Mouse (Mus musculus): ENCODE results near the gene Efnb3. TPM values are rescaled to one million over a fixed set of nuclear protein-coding genes. Genes with fewer than 3 reads are reported as not detected.
"Not testable (repeated sequence)": the region's sequence is repeated elsewhere in the genome, so short reads cannot be mapped to it uniquely, and the experiment has no call there.

Efnb3 gene
- polyA plus RNA-seq, 1 experiment from 2014 or later: 0.75 TPM

DNA sequence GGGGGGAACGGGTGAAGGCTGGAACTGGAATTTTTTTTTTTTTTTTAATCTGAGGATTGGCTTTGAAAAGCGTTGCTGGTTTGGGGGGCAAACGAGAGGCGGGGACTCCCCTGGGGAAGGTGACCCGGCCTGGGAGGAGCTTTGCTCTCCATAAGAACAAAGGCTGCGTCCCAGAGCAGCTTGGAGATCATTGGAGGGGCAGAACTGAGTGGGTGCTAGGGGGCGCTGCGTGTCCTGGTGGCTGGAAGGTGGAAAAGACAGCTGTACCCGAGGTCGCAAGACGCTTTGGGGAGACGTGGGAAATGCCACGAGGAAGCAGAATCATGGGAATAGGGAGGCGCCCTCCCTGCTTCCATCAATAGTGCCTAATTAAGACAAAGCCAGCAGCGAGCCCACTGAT, 12.9 kb downstream of the Efnb3 start:
- H3K9me3 ChIP-seq (replicated peaks): no peaks in the 10 kb centered on the region
- H3K27me3 ChIP-seq: peaks cover 56% of the 10 kb centered on the region
- 3% methylated on average over 15 of the region's 15 CpGs for WGBS (ENCODE audit: insufficient replicate concordance)
- H3K4me1 ChIP-seq (replicated peaks): peaks cover 19% of the 10 kb centered on the region
- no peak for ATAC-seq (ENCODE audit: low read depth)
- no peaks in the 10 kb centered on the region for H3K36me3 ChIP-seq
- peak overlapping the region; percentile 86 for H3K4me2 ChIP-seq
- DNase-seq: peak; percentile 29
- H3K27ac ChIP-seq: no peak overlapping the region
- H3K4me3 ChIP-seq (replicated peaks): peak overlapping the region; percentile 57
- H3K9ac ChIP-seq: peak overlapping the region; percentile 63

DNA sequence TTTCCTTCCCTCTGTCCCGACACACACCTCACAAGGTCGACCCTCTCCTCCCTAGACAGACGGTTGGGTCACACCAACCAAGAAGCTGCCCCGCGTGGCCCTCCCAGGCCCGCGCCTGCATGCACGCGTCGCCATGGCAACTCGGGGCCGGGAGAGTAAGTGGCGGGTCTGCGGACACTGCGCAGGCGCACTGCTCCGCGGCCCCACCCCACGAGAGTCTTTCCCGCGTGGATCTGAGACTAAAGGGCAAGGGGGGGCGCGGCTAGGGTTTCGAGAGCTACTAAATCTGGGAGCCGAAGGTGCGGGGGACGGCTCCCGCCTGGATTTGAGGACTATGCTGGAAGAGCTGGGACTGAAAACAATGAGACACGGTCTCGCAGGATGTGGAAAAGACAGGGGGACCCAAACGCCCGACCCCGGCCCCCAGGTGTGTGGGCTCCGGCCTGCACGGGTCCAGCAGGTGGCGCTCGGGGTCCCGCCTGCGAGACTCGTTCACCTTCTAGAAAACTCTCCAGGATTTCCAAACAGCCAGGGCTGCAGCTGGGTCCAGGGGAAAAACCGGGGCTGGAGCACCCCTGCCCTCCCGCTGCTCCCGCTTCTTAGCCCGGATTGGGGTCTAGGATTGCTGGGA, 13.5 kb downstream of the Efnb3 start:
- H3K27ac ChIP-seq: no peak overlapping the region
- under 1% methylated on average over 44 of the region's 44 CpGs for WGBS (ENCODE audit: insufficient replicate concordance)

DNA sequence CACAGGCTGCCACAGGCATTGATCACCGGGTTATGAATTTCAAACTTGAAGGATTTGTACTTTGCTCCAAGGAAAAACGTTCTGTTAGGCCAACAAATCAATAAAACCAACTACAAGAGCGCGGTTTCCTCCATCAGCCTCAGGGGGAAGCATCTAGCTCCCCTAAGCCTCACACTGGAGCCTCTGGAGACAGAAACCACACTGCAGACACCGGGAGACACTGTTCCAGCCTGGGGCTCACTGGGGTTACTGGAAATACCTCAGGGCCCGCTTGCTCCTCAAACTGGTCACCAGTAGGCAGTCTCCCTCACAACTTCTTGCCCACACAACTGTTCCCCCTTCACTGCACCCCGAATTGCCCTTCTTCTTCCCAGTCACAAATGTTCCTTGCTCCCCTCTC, 14.0 kb downstream of the Efnb3 start:
- H3K4me2 ChIP-seq: peak overlapping the region; percentile 86
- 28% methylated on average over 7 of the region's 7 CpGs for WGBS (ENCODE audit: insufficient replicate concordance)
- peaks cover 19% of the 10 kb centered on the region for H3K4me1 ChIP-seq (replicated peaks)
- peak overlapping the region; percentile 57 for H3K4me3 ChIP-seq (replicated peaks)
- H3K27me3 ChIP-seq: peaks cover 56% of the 10 kb centered on the region
- ATAC-seq (ENCODE audit: low read depth): no peak
- H3K36me3 ChIP-seq: no peaks in the 10 kb centered on the region
- no peak for DNase-seq
- H3K27ac ChIP-seq: no peak overlapping the region
- H3K9ac ChIP-seq: peak overlapping the region; percentile 63; the same call in 1 of the 2 replicates
- no peaks in the 10 kb centered on the region for H3K9me3 ChIP-seq (replicated peaks)

More for the DNA sequence above, 13.5 kb downstream of the Efnb3 start:
- ATAC-seq (ENCODE audit: low read depth) (0 out of 2 replicates have a peak, but pooled peaks have one; percentile 43), DNase-seq (peak; percentile 36)
- H3K4me3 ChIP-seq (replicated peaks): peak overlapping the region; percentile 57
- H3K36me3 ChIP-seq: no peaks in the 10 kb centered on the region
- H3K4me1 ChIP-seq (replicated peaks): peaks cover 19% of the 10 kb centered on the region
- peaks cover 56% of the 10 kb centered on the region for H3K27me3 ChIP-seq
- H3K9me3 ChIP-seq (replicated peaks): no peaks in the 10 kb centered on the region
- H3K9ac ChIP-seq: peak overlapping the region; percentile 63
- H3K4me2 ChIP-seq: peak overlapping the region; percentile 86

DNA sequence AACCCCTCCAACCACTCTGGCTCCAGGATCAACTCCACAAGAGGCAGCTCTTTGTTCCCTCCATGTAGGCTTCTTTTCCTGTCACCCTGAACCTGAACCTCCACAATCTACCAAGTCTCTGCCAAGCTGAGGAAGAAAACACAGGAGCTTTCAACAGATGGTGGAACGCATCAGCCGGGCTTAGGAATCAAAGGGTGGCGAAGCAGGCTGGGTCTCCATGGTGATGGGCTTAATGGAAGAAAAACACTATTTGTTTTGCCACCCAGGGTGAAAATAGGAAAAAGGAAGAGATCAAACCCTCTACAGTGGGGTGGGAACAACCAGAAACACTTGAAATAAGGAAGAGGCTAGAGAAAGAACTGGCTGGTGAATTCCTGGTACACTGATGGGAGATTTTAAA, 16.4 kb downstream of the Efnb3 start:
- Histone ChIP-seq H3K9me3 (replicated peaks) (no peaks in the 10 kb centered on the region), H3K4me3 (replicated peaks) (no peak overlapping the region), H3K4me2 (no peak overlapping the region), H3K4me1 (replicated peaks) (peaks cover 19% of the 10 kb centered on the region), H3K9ac (no peak overlapping the region), H3K27ac (no peak overlapping the region), H3K36me3 (no peaks in the 10 kb centered on the region), H3K27me3 (peaks cover 43% of the 10 kb centered on the region)
- ATAC-seq (ENCODE audit: low read depth) (no peak), DNase-seq (no peak)
- WGBS (ENCODE audit: insufficient replicate concordance): 72% methylated on average over 3 of the region's 3 CpGs

DNA sequence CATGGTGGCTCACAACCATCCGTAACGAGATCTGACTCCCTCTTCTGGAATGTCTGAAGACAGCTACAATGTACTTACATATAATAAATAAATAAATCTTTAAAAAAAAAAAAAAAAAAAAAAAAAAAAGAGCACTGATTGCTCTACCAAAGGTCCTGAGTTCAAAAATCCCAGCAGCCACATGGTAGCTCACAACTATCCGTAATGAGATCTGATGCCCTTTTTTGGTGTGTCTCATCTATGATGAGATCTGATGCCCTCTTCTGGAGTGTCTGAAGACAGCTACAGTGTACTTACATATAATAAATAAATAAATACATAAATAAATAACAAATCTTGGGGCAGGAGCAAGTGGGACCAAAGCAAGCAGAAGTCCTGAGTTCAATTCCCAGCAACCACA, 18.3 kb downstream of the Efnb3 start:
- H3K4me2 ChIP-seq; H3K27ac ChIP-seq; H3K36me3 ChIP-seq; DNase-seq; H3K4me3 ChIP-seq (replicated peaks); H3K9ac ChIP-seq; H3K9me3 ChIP-seq (replicated peaks); ATAC-seq (ENCODE audit: low read depth): not testable (repeated sequence)
- peaks cover 14% of the 10 kb centered on the region for H3K4me1 ChIP-seq (replicated peaks)
- WGBS (ENCODE audit: insufficient replicate concordance): 44% methylated on average over 1 of the region's 3 CpGs
- peaks cover 24% of the 10 kb centered on the region for H3K27me3 ChIP-seq

DNA sequence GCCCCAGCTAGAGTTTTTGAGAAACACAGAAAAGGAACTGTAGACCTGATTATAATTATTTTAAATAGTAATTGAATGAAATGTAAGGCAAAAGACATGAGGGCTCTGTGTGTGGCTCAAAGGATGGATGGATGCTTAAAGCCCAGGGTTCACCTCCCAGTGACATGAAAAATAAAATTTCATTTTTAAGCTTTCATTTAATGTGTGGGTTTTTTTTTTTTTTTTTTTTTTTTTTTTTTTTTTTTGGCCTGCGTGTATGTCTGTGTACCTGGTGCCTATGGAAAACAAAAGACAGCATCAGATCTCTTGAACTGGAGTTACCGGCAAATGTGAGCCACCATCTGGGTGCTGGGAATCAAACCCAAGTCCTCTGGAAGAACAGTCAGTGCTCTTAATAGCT, 19.3 kb downstream of the Efnb3 start:
- Histone ChIP-seq H3K4me3 (replicated peaks) (no peak overlapping the region), H3K9me3 (replicated peaks) (no peaks in the 10 kb centered on the region), H3K27me3 (peaks cover 14% of the 10 kb centered on the region), H3K9ac (no peak overlapping the region), H3K4me2 (no peak overlapping the region), H3K4me1 (replicated peaks) (0 out of 2 replicates have a peak, but pooled peaks cover 4% of the 10 kb centered on the region), H3K36me3 (no peaks in the 10 kb centered on the region), H3K27ac (no peak overlapping the region)
- no peak for ATAC-seq (ENCODE audit: low read depth)
- WGBS (ENCODE audit: insufficient replicate concordance): 69% methylated on average over 2 of the region's 2 CpGs
- DNase-seq: no peak

DNA sequence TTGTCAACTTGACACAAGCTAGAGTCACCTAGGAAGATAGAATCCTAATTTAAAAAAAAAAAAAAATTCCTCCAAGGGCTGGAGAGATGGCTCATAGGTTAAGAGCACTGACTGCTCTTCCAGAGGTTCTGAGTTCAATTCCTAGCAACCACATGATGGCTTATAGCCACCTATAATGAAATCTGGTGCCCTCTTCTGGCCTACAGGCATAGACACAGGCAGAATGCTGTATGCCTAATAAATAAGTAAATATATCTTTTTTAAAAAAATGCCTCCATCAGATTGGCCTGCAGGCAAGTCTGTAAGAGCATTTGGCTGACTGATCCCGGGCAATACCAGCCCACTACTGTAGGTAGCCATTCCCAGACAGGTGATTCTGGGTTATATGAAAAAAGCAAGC, 25.0 kb downstream of the Efnb3 start:
- no peaks in the 10 kb centered on the region for H3K36me3 ChIP-seq
- no peak overlapping the region for H3K27ac ChIP-seq
- DNase-seq (no peak), ATAC-seq (ENCODE audit: low read depth) (no peak)
- 0 out of 2 replicates have a peak, but pooled peaks cover 4% of the 10 kb centered on the region for H3K4me1 ChIP-seq (replicated peaks)
- 37% methylated on average over 1 of the region's 1 CpGs for WGBS (ENCODE audit: insufficient replicate concordance)
- no peaks in the 10 kb centered on the region for H3K9me3 ChIP-seq (replicated peaks)
- H3K4me2 ChIP-seq: no peak overlapping the region
- H3K4me3 ChIP-seq (replicated peaks): no peak overlapping the region
- H3K27me3 ChIP-seq: peaks cover 5% of the 10 kb centered on the region; the same call in 1 of the 2 replicates
- H3K9ac ChIP-seq: no peak overlapping the region

DNA sequence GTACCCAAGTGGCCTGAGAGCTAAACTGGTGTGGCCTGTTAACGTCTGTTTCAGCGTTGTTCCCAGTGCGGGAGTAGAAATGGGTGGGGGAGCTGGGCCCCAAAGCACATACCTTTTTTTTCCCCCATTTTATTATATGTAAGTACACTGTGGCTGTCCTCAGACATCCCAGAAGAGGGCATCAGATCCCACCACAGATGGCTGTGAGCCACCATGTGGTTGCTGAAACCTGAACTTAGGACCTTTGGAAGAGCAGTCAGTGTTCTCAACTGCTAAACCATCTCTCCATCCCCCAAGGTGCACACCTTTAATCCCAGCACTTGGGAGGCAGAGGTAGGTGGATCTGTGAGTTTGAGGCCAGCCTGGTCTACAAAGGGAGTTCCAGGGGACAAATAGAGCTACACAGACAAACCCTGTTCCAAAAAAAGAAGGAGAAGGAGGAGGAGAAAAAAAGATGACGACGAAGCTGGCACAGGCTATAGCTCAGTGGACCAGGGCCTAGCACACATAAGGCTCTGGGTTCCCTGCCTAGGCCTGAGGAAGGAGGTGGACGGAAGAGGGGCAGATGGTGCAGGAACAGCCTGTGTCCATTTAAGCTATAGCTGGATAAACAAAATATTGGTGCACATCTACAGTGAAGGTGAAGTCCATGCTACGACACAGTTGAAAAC, 27.4 kb downstream of the Efnb3 start:
- ATAC-seq (ENCODE audit: low read depth) (no peak), DNase-seq (no peak)
- Histone ChIP-seq H3K36me3 (no peaks in the 10 kb centered on the region), H3K27me3 (peaks cover 22% of the 10 kb centered on the region), H3K4me1 (replicated peaks) (0 out of 2 replicates have a peak, but pooled peaks cover under 1% of the 10 kb centered on the region), H3K9ac (no peak overlapping the region), H3K27ac (no peak overlapping the region), H3K4me2 (no peak overlapping the region), H3K9me3 (replicated peaks) (no peaks in the 10 kb centered on the region), H3K4me3 (replicated peaks) (no peak overlapping the region)
- WGBS (ENCODE audit: insufficient replicate concordance): 71% methylated on average over 7 of the region's 7 CpGs

DNA sequence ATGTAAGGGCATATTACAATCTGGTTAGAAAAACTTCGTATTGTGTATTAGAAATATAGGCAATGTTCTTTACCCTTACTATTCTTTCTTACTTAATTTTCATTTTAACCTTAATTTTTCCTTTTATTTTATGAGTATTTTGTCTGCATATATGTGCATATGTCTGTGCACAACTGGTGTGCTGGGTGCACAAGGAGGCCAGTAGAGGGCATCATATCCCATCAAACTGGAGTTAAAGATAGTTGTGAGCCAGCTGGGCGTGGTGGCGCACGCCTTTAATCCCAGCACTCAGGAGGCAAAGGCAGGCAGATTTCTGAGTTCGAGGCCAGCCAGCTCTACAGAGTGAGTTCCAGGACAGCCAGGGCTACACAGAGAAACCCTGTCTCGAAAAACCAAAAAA, 29.2 kb downstream of the Efnb3 start:
- 67% methylated on average over 6 of the region's 6 CpGs for WGBS (ENCODE audit: insufficient replicate concordance)
- H3K9me3 ChIP-seq (replicated peaks); H3K4me2 ChIP-seq; H3K36me3 ChIP-seq; DNase-seq; H3K9ac ChIP-seq; H3K27ac ChIP-seq; H3K4me3 ChIP-seq (replicated peaks); H3K4me1 ChIP-seq (replicated peaks); ATAC-seq (ENCODE audit: low read depth): not testable (repeated sequence)
- H3K27me3 ChIP-seq: peaks cover 40% of the 10 kb centered on the region

DNA sequence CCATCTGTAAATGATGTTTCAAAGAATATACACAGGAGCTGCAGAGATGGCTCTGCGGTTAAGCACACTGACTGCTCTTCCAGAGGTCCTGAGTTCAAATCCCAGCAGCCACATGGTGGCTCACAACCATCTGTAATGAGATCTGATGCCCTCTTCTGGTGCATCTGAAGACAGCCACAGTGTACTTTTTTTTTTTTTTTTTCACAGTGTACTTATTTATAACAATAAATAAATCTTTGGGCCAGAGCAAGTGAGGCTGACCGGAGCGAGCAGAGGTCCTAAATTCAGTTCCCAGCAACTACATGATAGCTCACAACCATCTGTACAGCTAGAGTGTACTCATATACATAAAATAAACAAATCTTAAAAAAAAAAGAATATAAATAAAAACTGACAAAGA, 29.7 kb downstream of the Efnb3 start:
- not testable (repeated sequence) for H3K27ac ChIP-seq; ATAC-seq (ENCODE audit: low read depth); H3K9ac ChIP-seq; H3K4me2 ChIP-seq; H3K4me1 ChIP-seq (replicated peaks); H3K9me3 ChIP-seq (replicated peaks); H3K4me3 ChIP-seq (replicated peaks); DNase-seq; H3K36me3 ChIP-seq
- H3K27me3 ChIP-seq: peaks cover 40% of the 10 kb centered on the region
- WGBS (ENCODE audit: insufficient replicate concordance): 88% methylated on average over 3 of the region's 3 CpGs

DNA sequence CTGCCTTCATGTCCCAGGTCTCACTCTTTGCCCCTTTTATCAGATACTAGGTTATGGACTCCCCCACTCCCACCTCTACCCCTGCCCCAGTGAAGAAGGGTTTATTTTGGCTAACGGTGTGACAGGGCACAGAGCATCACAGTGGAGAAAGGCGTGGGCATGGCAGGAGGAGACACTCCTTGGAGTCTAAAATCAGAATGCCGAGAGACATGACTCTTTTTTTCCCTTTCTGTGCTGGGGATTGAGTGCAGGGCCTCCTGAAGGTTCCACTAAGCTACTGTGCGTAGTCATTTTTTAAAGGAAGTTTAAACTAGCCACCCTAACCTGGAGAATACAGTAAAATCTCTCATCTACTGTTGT, 32.0 kb downstream of the Efnb3 start:
- H3K4me3 ChIP-seq (replicated peaks): no peak overlapping the region
- no peak overlapping the region for H3K4me2 ChIP-seq
- no peak overlapping the region for H3K27ac ChIP-seq
- H3K9ac ChIP-seq: no peak overlapping the region
- no peaks in the 10 kb centered on the region for H3K9me3 ChIP-seq (replicated peaks)
- H3K36me3 ChIP-seq: no peaks in the 10 kb centered on the region
- H3K27me3 ChIP-seq: peaks cover 40% of the 10 kb centered on the region
- no peak for ATAC-seq (ENCODE audit: low read depth)
- no peak for DNase-seq
- H3K4me1 ChIP-seq (replicated peaks): 0 out of 2 replicates have a peak, but pooled peaks cover 2% of the 10 kb centered on the region
- 69% methylated on average over 4 of the region's 4 CpGs for WGBS (ENCODE audit: insufficient replicate concordance)

Measured in liver, embryonic 13.5 days (tissue).